Mouse (Mus musculus): ENCODE measurements around the gene Hnrnph3. TPM values are rescaled to one million over a fixed set of nuclear protein-coding genes. Genes with fewer than 3 reads are reported as not detected.
"Not testable (repeated sequence)": the region's sequence is repeated elsewhere in the genome, so short reads cannot be mapped to it uniquely, and the experiment has no call there.

The Hnrnph3 gene
- 167 and 175 TPM in 2 replicates for polyA plus RNA-seq (2015; fragmentation: Nextera tagmentation; extraction: Ambion mirVana)

DNA sequence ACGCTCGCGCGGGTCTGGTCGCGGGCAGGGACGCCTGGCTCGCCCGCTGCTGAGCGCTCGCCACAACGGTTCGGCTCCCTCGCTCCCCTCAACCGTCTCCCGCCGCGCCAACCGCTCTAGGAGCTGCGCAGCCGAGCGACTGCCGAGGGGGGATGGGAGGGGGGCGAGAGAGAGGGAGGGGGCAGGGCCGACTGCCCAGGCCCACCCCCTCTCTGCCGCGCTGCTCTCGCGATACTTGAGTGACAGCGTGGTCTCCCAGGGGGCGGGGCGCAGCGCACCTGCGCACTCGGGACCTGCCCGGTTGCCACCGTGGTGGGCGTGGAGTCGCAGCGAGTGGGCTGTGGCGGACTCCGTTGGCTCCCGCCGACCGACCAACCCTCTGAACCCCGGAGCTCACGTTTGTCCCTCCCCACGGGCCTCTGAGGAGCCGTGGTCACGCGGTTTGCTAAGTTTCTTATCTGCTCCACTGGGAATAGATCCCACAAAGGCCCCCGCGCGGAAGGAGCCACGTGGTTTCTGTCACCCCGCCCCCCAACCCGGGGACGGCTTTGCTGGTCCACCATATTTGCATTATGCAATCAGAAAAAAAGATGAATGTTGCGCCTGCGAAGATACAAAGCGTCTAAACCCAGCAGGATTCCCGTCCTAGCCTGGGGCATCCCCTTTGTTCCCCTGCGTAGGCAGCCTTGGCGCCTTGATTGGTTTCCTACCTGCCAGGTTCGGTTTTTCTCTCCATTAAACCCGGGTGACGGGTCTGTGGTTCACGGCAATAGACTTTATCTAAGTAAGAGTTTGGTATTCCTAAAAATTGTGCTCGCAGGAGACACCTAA is at the start of gene Hnrnph3, which contains the start of gene Pbld2:
TSS of gene Hnrnph3 (minus strand) at position 469 of the 831 bp plus-strand sequence.
TSS of gene Pbld2 (plus strand) at position 567 of the 831 bp plus-strand sequence.
- H3K36me3 ChIP-seq (replicated peaks), result no peaks in the 10 kb centered on the region
- H3K4me1 ChIP-seq, result peaks cover 56% of the 10 kb centered on the region
- peak; percentile 94 for ATAC-seq (replicated peaks)
- peak within 1 kb of the TSS; percentile 68 for H3K4me2 ChIP-seq
- H3K9ac ChIP-seq, result peak within 1 kb of the TSS; percentile 98
- under 1% methylated on average over 62 of the region's 69 CpGs for WGBS
- H3K9me3 ChIP-seq, result no peaks in the 10 kb centered on the region
- peak within 1 kb of the TSS; percentile 97 for H3K4me3 ChIP-seq
- peak within 1 kb of the TSS; percentile 100 for H3K27ac ChIP-seq
- no peaks in the 10 kb centered on the region for H3K27me3 ChIP-seq (replicated peaks)

GRCm38 (mm10) chr10:63065988-63066387 is 42.0 kb upstream of the Hnrnph3 start:
- no peaks in the 10 kb centered on the region for H3K27me3 ChIP-seq (replicated peaks)
- no peak overlapping the region for H3K9ac ChIP-seq
- WGBS, result 4% methylated on average over 5 of the region's 5 CpGs
- peak; percentile 89 for ATAC-seq (replicated peaks)
- H3K9me3 ChIP-seq, result no peaks in the 10 kb centered on the region
- no peak overlapping the region for H3K4me3 ChIP-seq
- H3K36me3 ChIP-seq (replicated peaks), result no peaks in the 10 kb centered on the region
- no peak overlapping the region for H3K27ac ChIP-seq
- no peak overlapping the region for H3K4me2 ChIP-seq
- H3K4me1 ChIP-seq, result no peaks in the 10 kb centered on the region

DNA sequence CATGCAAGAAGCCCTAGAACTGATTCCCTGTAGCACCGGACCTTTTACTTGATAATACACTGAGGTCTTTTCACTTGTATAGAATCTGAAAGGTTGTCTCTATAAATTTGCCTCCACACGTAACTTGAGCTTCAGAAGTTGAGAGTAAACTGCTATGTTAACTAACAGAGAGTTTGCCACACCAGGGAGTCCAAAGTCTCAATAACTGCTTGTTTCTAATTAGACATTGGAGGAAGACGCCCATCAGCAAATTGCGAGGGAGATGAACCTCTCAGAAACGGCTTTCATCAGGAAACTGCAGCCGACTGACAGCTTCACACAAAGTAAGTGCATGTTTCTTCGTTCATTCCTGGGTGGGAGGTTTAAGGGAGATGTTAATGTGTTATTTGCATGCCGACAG is 41.5 kb upstream of the Hnrnph3 start:
- Histone ChIP-seq H3K9ac (no peak overlapping the region), H3K36me3 (replicated peaks) (no peaks in the 10 kb centered on the region), H3K4me1 (no peaks in the 10 kb centered on the region), H3K4me3 (no peak overlapping the region), H3K9me3 (no peaks in the 10 kb centered on the region), H3K27ac (no peak overlapping the region), H3K4me2 (no peak overlapping the region), H3K27me3 (replicated peaks) (no peaks in the 10 kb centered on the region)
- 55% methylated on average over 8 of the region's 8 CpGs for WGBS
- peak; percentile 27; the same call in 1 of the 2 replicates for ATAC-seq (replicated peaks)

- no peaks in the 10 kb centered on the region for H3K36me3 ChIP-seq (replicated peaks)
- ATAC-seq (replicated peaks), result no peak
- H3K9me3 ChIP-seq, result no peaks in the 10 kb centered on the region
- 89% methylated on average over 9 of the region's 9 CpGs for WGBS
- no peaks in the 10 kb centered on the region for H3K27me3 ChIP-seq (replicated peaks)
- no peak overlapping the region for H3K27ac ChIP-seq
- no peak overlapping the region for H3K4me3 ChIP-seq
- no peak overlapping the region for H3K9ac ChIP-seq
- no peaks in the 10 kb centered on the region for H3K4me1 ChIP-seq
- no peak overlapping the region for H3K4me2 ChIP-seq
Measured at GRCm38 (mm10) chr10:63064516-63064915, 40.5 kb upstream of the Hnrnph3 start.

- Histone ChIP-seq H3K9ac (no peak overlapping the region), H3K27me3 (replicated peaks) (no peaks in the 10 kb centered on the region), H3K27ac (no peak overlapping the region), H3K4me1 (no peaks in the 10 kb centered on the region), H3K4me3 (no peak overlapping the region), H3K4me2 (no peak overlapping the region), H3K9me3 (no peaks in the 10 kb centered on the region), H3K36me3 (replicated peaks) (no peaks in the 10 kb centered on the region)
- ATAC-seq (replicated peaks), result no peak
- WGBS, result 64% methylated on average over 7 of the region's 7 CpGs
Measured at GRCm38 (mm10) chr10:63063365-63063764, 39.3 kb upstream of the Hnrnph3 start.

DNA sequence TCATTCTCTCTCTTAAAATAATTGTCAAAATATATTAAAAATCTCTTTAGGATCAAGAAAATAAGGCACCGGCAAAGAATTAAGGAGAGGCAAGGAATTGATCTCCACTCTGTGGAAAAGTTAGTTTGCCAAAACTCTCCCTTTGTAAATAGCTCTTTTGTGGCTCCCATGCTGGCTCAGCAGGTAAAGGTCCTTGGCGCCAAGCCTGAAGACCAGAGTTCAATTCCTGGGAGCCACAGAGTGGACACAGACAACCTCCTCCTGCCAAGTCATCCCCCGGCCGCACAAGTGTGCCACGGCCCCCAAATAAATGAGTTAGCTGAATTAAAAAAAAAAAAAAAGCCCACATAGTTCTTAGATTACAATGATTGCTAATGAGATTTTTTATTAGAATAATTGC is 38.7 kb upstream of the Hnrnph3 start:
- WGBS, result 98% methylated on average over 5 of the region's 5 CpGs
- H3K27ac ChIP-seq, result no peak overlapping the region
- no peaks in the 10 kb centered on the region for H3K9me3 ChIP-seq
- no peaks in the 10 kb centered on the region for H3K4me1 ChIP-seq
- no peak for ATAC-seq (replicated peaks)
- no peak overlapping the region for H3K9ac ChIP-seq
- no peaks in the 10 kb centered on the region for H3K27me3 ChIP-seq (replicated peaks)
- H3K4me3 ChIP-seq, result no peak overlapping the region
- H3K36me3 ChIP-seq (replicated peaks), result no peaks in the 10 kb centered on the region
- H3K4me2 ChIP-seq, result no peak overlapping the region

DNA sequence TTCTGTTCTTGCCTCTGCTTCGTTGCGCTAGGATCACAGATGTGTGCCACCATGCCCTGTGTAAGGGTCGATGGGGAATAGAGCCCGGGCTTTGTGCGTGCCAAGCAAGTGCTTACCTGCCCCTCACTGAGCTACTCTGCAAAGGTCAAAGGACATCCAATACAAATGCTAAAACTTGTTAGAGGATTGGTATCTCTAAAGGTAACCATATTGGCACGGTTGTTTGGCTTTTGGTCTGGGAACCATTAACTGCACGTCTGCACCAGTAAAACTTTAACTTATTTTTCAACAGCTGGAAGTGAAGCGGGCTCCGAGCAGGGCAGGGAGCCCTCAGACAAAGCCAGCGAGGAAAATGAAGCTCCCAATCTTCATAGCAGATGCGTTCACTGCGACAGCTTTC is 37.2 kb upstream of the Hnrnph3 start:
- H3K4me3 ChIP-seq, result no peak overlapping the region
- H3K9me3 ChIP-seq, result no peaks in the 10 kb centered on the region
- no peaks in the 10 kb centered on the region for H3K36me3 ChIP-seq (replicated peaks)
- no peak overlapping the region for H3K9ac ChIP-seq
- WGBS, result 75% methylated on average over 12 of the region's 12 CpGs
- no peaks in the 10 kb centered on the region for H3K4me1 ChIP-seq
- no peaks in the 10 kb centered on the region for H3K27me3 ChIP-seq (replicated peaks)
- H3K27ac ChIP-seq, result no peak overlapping the region
- ATAC-seq (replicated peaks), result no peak
- no peak overlapping the region for H3K4me2 ChIP-seq

DNA sequence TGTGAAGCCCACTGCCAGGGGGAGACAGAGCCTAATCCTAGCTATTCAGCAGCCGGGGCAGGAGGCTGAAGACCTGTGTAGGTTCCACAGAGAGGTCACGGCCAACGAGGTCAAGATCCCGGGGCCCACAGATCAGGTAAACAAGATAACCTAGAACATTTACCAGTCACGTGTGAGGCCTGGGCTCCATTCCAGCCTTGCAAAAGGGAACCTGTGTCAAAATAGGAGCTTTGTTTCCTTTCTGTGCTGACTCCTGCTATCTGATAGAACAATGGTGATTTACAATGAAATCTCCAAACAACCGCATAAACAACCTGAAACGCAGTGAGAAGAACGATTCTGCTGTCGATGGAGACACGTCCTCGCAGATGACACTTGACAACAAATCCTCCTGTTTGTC is 36.4 kb upstream of the Hnrnph3 start:
- H3K9ac ChIP-seq, result no peak overlapping the region
- H3K4me1 ChIP-seq, result no peaks in the 10 kb centered on the region
- no peaks in the 10 kb centered on the region for H3K36me3 ChIP-seq (replicated peaks)
- no peak overlapping the region for H3K27ac ChIP-seq
- H3K27me3 ChIP-seq (replicated peaks), result no peaks in the 10 kb centered on the region
- no peaks in the 10 kb centered on the region for H3K9me3 ChIP-seq
- no peak overlapping the region for H3K4me3 ChIP-seq
- no peak overlapping the region for H3K4me2 ChIP-seq
- ATAC-seq (replicated peaks), result no peak
- WGBS, result 70% methylated on average over 11 of the region's 11 CpGs

GRCm38 (mm10) chr10:63059862-63060261 is 35.8 kb upstream of the Hnrnph3 start, which contains the start of gene Pbld1:
Gene Pbld1, plus strand, starts transcription at chr10:63060162.
- no peaks in the 10 kb centered on the region for H3K9me3 ChIP-seq
- no peak within 1 kb of the TSS for H3K9ac ChIP-seq
- no peaks in the 10 kb centered on the region for H3K4me1 ChIP-seq
- H3K27ac ChIP-seq, result no peak within 1 kb of the TSS
- no peaks in the 10 kb centered on the region for H3K27me3 ChIP-seq (replicated peaks)
- H3K36me3 ChIP-seq (replicated peaks), result no peaks in the 10 kb centered on the region
- no peak for ATAC-seq (replicated peaks)
- WGBS, result 87% methylated on average over 2 of the region's 2 CpGs
- H3K4me2 ChIP-seq, result no peak within 1 kb of the TSS
- H3K4me3 ChIP-seq, result no peak within 1 kb of the TSS

GRCm38 (mm10) chr10:63056966-63057750 is 33.1 kb upstream of the Hnrnph3 start:
- ATAC-seq (replicated peaks), result no peak
- WGBS, result 43% methylated on average over 24 of the region's 24 CpGs

GRCm38 (mm10) chr10:63054586-63054985 is 30.6 kb upstream of the Hnrnph3 start:
- WGBS, result 79% methylated on average over 2 of the region's 2 CpGs
- Histone ChIP-seq H3K9ac (no peak overlapping the region), H3K4me3 (no peak overlapping the region), H3K9me3 (no peaks in the 10 kb centered on the region), H3K4me2 (no peak overlapping the region), H3K27ac (no peak overlapping the region), H3K4me1 (no peaks in the 10 kb centered on the region), H3K27me3 (replicated peaks) (no peaks in the 10 kb centered on the region), H3K36me3 (replicated peaks) (no peaks in the 10 kb centered on the region)
- no peak for ATAC-seq (replicated peaks)

More at GRCm38 (mm10) chr10:63056966-63057750, 33.1 kb upstream of the Hnrnph3 start:
- H3K27ac ChIP-seq, result no peak overlapping the region
- H3K36me3 ChIP-seq (replicated peaks), result no peaks in the 10 kb centered on the region
- H3K9ac ChIP-seq, result no peak overlapping the region
- no peaks in the 10 kb centered on the region for H3K9me3 ChIP-seq
- H3K4me1 ChIP-seq, result no peaks in the 10 kb centered on the region
- H3K4me3 ChIP-seq, result no peak overlapping the region
- no peaks in the 10 kb centered on the region for H3K27me3 ChIP-seq (replicated peaks)
- no peak overlapping the region for H3K4me2 ChIP-seq

GRCm38 (mm10) chr10:63054071-63054470 is 30.1 kb upstream of the Hnrnph3 start:
- H3K4me2 ChIP-seq; H3K4me1 ChIP-seq; H3K27me3 ChIP-seq (replicated peaks); H3K9me3 ChIP-seq; ATAC-seq (replicated peaks); H3K36me3 ChIP-seq (replicated peaks); H3K9ac ChIP-seq; H3K27ac ChIP-seq; H3K4me3 ChIP-seq: not testable (repeated sequence)
- WGBS, result 90% methylated on average over 6 of the region's 6 CpGs
